Mouse (Mus musculus) limb, embryonic 12.5 days (tissue): ENCODE results near the gene Golm1. TPM values are rescaled to one million over a fixed set of nuclear protein-coding genes. Genes with fewer than 3 reads are reported as not detected.

Experiments used
- ATAC-seq: fragments of 200-750 bp; cut with Nextera tagmentation; 2 replicates; pipeline ENCODE4 v1.8.0; 2017; ENCODE audit warnings: low read depth, moderate TSS enrichment; ENCODE audit not compliant: insufficient number of reproducible peaks, insufficient read depth, low FRiP score, low TSS enrichment
- H3K27ac ChIP-seq: fragments of 300-500 bp; sonication (generic); 2 replicates; pipeline ENCODE4 v1.5.1; 2016; ENCODE audit warnings: mild to moderate bottlenecking, moderate library complexity
- H3K27me3 ChIP-seq: fragments of 300-500 bp; sonication (generic); 2 replicates; pipeline ENCODE4 v1.6.1; 2016; ENCODE audit warnings: mild to moderate bottlenecking, moderate library complexity
- H3K36me3 ChIP-seq: fragments of 300-500 bp; sonication (generic); 2 replicates; pipeline ENCODE4 v1.6.1; 2016; ENCODE audit warnings: mild to moderate bottlenecking, moderate library complexity
- H3K4me1 ChIP-seq: fragments of 300-500 bp; sonication (generic); replicated peaks from 2 replicates; pipeline ENCODE4 v1.6.1; 2016
- H3K4me2 ChIP-seq: fragments of 300-500 bp; sonication (generic); 2 replicates; pipeline ENCODE4 v1.6.1; 2016; ENCODE audit warnings: mild to moderate bottlenecking, moderate library complexity
- H3K4me3 ChIP-seq: fragments of 300-500 bp; sonication (generic); replicated peaks from 2 replicates; pipeline ENCODE4 v1.5.1; 2016; ENCODE audit warnings: mild to moderate bottlenecking
- H3K9ac ChIP-seq: fragments of 300-500 bp; sonication (generic); replicated peaks from 2 replicates; pipeline ENCODE4 v1.6.1; 2016; ENCODE audit warnings: mild to moderate bottlenecking, moderate library complexity
- H3K9me3 ChIP-seq: fragments of 300-500 bp; sonication (generic); 2 replicates; pipeline ENCODE4 v1.6.1; 2016; ENCODE audit warnings: mild to moderate bottlenecking, moderate library complexity
- WGBS: fragments of 180-500 bp; shearing (Covaris S2); methylation state at CpG from one replicate; pipeline ENCODE4 v1.1.7; 2016; 5-methylcytosine and 5-hydroxymethylcytosine counted together
- polyA plus RNA-seq: library from polyadenylated mRNA; unstranded; fragments of >200 nt; fragmentation: Nextera tagmentation; extraction: Ambion mirVana; gene quantifications from 2 replicates; pipeline ENCODE4 v1.2.1, GENCODE M21; 2016

Gene Golm1
- polyA plus RNA-seq, 1 experiment from 2014 or later: 59.9 TPM

DNA sequence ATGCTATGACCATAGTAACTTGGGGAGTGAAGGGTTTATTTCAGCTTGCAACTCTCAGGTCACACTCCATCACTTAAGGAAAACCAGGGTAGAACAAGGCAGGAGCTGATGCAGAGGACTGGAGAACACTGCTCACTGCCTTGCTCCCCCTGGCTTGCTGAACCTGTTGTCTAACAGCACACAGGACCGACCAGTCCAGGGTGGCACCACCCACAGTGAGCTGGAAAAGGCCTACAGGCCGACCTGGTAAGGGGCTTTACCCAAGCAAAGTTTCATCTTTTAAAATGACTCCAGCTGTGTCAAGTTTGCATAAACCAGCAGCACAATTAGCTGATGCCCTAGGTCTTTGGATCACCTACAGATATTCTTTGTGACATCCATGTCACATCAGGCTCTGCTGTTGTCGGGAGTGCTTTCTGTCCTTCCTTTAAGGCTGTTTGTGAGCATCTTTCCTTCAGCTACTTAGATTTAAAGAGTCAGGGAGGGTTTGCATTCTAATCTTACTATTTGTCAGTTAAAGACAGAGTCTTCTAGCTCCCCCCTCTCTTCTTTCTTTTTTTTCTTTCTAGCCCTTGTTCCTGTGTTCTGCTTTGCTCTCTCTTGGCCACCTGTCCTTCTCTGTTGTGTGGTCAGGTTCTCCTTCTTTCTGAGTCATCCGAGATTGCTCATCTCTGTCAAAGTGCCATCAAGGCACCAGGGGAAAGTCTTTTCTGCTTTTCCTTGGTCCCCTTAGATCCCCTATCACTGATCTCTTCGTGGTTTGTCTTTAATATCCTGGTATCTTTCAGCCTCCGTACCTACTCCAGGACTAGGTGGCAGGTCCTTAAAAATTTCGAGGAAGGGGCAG is 53.7 kb downstream of the Golm1 start:
- H3K27me3 ChIP-seq: no peaks in the 10 kb centered on the region
- H3K4me1 ChIP-seq: no peaks in the 10 kb centered on the region
- no peak overlapping the region for H3K4me2 ChIP-seq
- WGBS: 84% methylated on average over 7 of the region's 7 CpGs
- ATAC-seq: no peak
- no peak overlapping the region for H3K27ac ChIP-seq
- no peak overlapping the region for H3K4me3 ChIP-seq
- peaks cover 90% of the 10 kb centered on the region for H3K36me3 ChIP-seq
- no peaks in the 10 kb centered on the region for H3K9me3 ChIP-seq
- no peak overlapping the region for H3K9ac ChIP-seq

DNA sequence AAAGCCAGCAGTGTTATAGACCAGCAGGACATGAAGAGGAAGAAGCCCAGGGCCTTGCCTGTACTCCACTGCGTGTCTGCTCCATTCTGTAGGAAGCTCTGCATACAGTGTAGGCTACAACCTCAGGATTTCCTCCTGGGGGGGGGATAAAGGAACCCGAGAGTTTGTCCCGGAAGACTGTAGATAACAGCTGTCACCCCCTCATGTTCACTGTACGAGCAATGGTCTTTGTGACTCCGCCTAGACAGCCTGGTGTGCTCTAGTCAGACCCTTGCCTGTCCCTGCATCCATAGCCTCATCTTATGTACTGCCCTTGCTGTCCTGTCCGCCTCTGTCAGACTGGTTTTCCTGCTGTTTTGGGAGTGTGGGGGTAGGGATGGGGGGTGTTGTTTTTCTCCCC is 57.1 kb downstream of the Golm1 start:
- Histone ChIP-seq H3K9ac (no peak overlapping the region), H3K4me3 (no peak overlapping the region), H3K36me3 (peaks cover 80% of the 10 kb centered on the region), H3K9me3 (no peaks in the 10 kb centered on the region), H3K4me2 (no peak overlapping the region), H3K27me3 (no peaks in the 10 kb centered on the region), H3K27ac (no peak overlapping the region), H3K4me1 (no peaks in the 10 kb centered on the region)
- ATAC-seq: no peak
- 88% methylated on average over 6 of the region's 6 CpGs for WGBS

DNA sequence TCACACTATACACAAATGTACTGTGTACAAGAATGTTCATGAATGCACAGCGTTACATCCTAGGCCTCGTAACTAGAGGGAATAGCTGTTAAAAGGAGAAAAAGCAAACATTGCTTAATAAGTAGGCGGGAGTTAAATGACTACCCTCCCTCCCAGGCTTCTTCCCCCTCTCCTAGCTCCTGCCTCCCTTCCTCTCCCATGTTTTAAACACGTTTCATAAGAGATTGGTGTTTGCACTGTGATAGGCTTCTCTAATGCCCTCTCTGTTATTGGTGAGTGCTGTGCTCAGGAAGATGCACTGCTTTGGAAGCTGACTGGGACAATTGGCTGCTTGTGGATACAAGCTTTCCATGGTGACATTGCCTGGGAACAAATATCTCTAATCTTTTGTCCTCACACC is 60.1 kb downstream of the Golm1 start:
- H3K27ac ChIP-seq: no peak overlapping the region
- H3K36me3 ChIP-seq: peaks cover 80% of the 10 kb centered on the region
- no peaks in the 10 kb centered on the region for H3K9me3 ChIP-seq
- ATAC-seq: no peak
- H3K27me3 ChIP-seq: no peaks in the 10 kb centered on the region
- H3K4me3 ChIP-seq: no peak overlapping the region
- WGBS: 94% methylated on average over 4 of the region's 4 CpGs
- no peak overlapping the region for H3K9ac ChIP-seq
- no peak overlapping the region for H3K4me2 ChIP-seq
- H3K4me1 ChIP-seq: no peaks in the 10 kb centered on the region

DNA sequence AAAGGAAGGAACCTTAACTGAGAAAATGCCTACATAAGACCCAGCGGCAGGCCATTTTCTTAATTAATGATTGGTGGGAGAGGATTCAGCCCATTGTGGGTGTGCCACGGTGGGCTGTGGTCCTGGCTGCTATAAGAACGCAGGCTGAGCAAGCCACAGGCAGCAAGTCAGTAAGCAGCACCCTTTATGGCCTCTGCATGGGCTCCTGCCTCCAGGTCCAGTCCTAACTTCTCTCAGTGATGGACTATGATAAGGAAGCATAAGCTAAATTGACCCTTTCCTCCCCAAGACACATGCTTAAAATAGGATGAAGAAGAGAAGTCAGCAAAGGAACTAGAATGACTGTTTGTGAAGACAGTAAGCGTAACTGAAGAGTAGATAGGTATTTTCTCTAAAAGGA is 60.5 kb downstream of the Golm1 start:
- H3K9ac ChIP-seq: no peak overlapping the region

DNA sequence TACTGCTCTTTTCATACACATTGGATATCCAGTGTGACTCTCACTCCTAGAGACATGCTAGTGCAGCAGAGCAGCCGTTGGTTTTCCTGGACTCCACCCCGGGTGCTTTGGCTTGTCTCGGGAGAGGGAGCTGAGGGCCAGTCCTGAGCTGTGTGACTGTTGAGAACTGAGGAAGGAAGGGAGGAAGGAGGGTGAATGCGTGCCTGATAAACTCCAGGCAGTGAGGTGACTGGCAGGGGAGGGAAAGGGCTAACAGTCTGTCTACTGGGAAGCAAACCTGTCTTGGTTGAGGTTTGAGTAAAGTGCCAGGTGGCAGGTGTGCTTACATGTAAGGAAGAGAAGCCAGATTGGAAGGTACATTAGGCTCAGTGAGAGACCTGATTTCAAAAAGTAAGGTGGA is 61.7 kb downstream of the Golm1 start:
- ATAC-seq: no peak
- 86% methylated on average over 4 of the region's 4 CpGs for WGBS
- no peak overlapping the region for H3K9ac ChIP-seq
- no peaks in the 10 kb centered on the region for H3K4me1 ChIP-seq
- no peak overlapping the region for H3K4me3 ChIP-seq
- no peaks in the 10 kb centered on the region for H3K9me3 ChIP-seq
- no peak overlapping the region for H3K27ac ChIP-seq
- no peak overlapping the region for H3K4me2 ChIP-seq
- H3K36me3 ChIP-seq: peaks cover 82% of the 10 kb centered on the region
- H3K27me3 ChIP-seq: no peaks in the 10 kb centered on the region

More for the DNA sequence above, 60.5 kb downstream of the Golm1 start:
- H3K4me1 ChIP-seq: no peaks in the 10 kb centered on the region
- H3K4me3 ChIP-seq: no peak overlapping the region
- H3K4me2 ChIP-seq: no peak overlapping the region
- no peak for ATAC-seq
- 91% methylated on average over 4 of the region's 4 CpGs for WGBS
- H3K27me3 ChIP-seq: no peaks in the 10 kb centered on the region
- peaks cover 80% of the 10 kb centered on the region for H3K36me3 ChIP-seq
- H3K27ac ChIP-seq: no peak overlapping the region
- H3K9me3 ChIP-seq: no peaks in the 10 kb centered on the region

DNA sequence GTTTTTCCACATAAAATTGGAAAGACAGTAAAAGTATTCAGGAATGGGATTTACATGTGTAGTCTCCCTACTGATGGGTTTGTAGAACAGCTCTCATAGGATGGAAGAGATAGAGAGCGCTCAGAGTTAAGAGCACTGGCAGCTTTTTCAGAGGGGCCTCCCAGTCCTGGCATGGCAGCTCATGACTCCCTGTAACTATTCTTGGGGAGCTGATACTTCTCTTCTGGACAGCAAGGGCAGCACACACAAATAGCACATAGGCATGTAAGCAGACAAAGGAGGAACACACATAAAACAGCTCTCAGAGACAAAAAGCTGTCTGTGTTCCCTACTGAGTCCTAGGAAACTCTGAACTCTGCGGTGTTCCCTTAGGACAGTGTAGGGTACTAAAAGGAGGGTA is 65.2 kb downstream of the Golm1 start:
- H3K9me3 ChIP-seq: no peaks in the 10 kb centered on the region
- H3K36me3 ChIP-seq: peaks cover 92% of the 10 kb centered on the region
- no peaks in the 10 kb centered on the region for H3K27me3 ChIP-seq
- no peak overlapping the region for H3K4me3 ChIP-seq
- ATAC-seq: no peak
- no peak overlapping the region for H3K9ac ChIP-seq
- H3K4me2 ChIP-seq: no peak overlapping the region
- 92% methylated on average over 2 of the region's 2 CpGs for WGBS
- no peak overlapping the region for H3K27ac ChIP-seq
- no peaks in the 10 kb centered on the region for H3K4me1 ChIP-seq

DNA sequence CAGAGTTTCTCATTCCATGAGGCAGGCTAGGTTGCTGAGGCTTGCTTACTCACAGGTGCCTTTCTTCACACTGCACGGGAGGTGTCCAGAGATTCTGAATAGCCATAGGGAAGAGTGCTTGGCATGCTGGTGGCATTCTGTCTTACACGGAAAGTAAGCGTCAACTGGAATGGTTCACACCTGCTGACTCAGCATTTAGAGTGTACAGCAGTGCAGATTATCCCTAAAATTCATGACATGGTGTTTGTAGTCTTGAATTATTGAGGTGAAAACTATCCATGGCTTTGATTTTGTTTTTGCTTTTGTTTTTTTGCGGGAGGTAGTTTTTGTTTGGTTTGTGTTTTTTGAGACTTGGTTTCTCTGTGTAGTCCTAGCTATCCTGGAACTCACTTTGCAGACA is 65.7 kb downstream of the Golm1 start:
- Histone ChIP-seq H3K27ac (no peak overlapping the region), H3K4me1 (no peaks in the 10 kb centered on the region), H3K9ac (no peak overlapping the region), H3K9me3 (no peaks in the 10 kb centered on the region), H3K4me3 (no peak overlapping the region), H3K27me3 (no peaks in the 10 kb centered on the region), H3K4me2 (no peak overlapping the region), H3K36me3 (peaks cover 92% of the 10 kb centered on the region)
- ATAC-seq: no peak
- WGBS: 92% methylated on average over 4 of the region's 4 CpGs

DNA sequence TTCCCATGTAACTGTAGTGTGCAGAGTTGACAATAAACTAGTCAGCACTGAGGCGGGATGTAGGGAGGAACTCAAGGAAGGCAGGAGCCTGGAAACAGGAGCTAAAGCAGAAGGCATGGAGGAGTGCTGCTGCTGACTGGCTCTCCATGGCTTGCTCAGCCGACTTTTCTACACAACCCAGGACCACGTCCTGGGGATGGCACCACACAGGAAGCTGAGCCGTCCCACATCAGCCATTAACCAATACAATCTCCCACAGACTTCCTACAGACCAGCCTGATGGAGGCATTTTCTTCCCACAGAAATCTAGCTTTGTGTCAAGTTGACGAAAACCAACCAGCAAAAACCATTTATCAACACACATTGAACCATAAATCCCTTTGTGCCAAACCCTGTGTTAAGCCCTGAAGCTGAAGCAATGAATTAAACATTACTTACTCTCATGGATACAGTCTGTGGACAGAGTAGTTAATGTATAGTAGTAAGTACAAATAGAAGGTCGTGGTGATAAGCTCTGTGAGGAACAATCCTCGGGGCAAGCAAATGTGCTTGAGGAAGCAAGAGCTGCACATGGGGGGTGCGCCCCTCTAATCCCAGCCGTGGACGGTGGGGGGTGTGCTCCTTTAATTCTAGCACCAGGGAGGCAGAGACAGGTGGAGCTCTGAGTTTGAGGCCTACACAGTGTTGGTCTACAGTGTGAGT is 70.2 kb downstream of the Golm1 start:
- peaks cover 94% of the 10 kb centered on the region for H3K36me3 ChIP-seq
- H3K9ac ChIP-seq: no peak overlapping the region
- H3K4me3 ChIP-seq: no peak overlapping the region
- no peaks in the 10 kb centered on the region for H3K4me1 ChIP-seq
- no peak overlapping the region for H3K27ac ChIP-seq
- H3K27me3 ChIP-seq: no peaks in the 10 kb centered on the region
- no peak overlapping the region for H3K4me2 ChIP-seq
- ATAC-seq: no peak
- H3K9me3 ChIP-seq: no peaks in the 10 kb centered on the region
- 86% methylated on average over 10 of the region's 10 CpGs for WGBS

DNA sequence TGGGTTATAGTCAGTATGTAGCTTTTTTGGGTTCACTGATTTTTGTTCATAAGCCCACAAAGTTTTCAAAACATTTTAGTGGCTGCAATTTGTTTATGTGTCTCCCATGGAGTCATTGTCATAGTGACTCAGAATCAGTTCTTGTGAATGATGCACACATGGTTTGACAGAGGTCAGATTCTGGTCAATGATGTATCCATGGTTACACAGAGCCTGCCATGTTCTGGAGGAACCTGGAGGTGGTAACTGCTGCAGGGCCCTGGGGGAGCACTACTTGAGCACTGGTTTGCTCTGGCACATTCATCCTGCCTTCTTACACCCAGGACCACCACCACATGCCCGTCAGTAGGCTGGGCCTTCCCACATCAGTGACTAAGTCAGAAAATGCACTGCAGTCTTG is 71.1 kb downstream of the Golm1 start:
- Histone ChIP-seq H3K27me3 (no peaks in the 10 kb centered on the region), H3K4me2 (no peak overlapping the region), H3K27ac (no peak overlapping the region), H3K4me1 (no peaks in the 10 kb centered on the region), H3K9me3 (no peaks in the 10 kb centered on the region), H3K4me3 (no peak overlapping the region), H3K36me3 (peaks cover 94% of the 10 kb centered on the region), H3K9ac (no peak overlapping the region)
- WGBS: 95% methylated on average over 1 of the region's 1 CpGs
- no peak for ATAC-seq

DNA sequence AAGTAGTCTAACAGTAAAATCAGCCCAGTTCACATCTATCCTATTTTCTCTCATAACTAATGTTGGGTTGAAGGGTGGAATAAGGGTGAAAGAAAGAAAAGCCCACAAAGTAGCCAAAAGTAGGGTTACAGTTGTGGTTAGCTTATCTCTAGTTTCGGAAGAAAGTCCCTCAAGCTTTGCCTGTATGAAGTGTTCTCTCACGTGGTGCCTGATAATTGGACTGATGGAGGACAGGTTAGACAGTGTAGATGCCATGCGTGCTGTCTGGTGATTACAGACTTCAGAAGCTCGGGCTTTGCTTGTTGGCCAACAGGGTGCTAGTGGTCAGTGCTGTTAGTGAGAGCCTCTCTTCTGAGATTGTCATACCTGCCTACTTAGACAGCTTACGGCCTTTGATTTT is 72.5 kb downstream of the Golm1 start:
- H3K27ac ChIP-seq: no peak overlapping the region
- no peak overlapping the region for H3K4me3 ChIP-seq
- H3K9ac ChIP-seq: no peak overlapping the region
- ATAC-seq: no peak
- WGBS: 93% methylated on average over 5 of the region's 5 CpGs
- H3K27me3 ChIP-seq: no peaks in the 10 kb centered on the region
- no peaks in the 10 kb centered on the region for H3K9me3 ChIP-seq
- H3K4me1 ChIP-seq: no peaks in the 10 kb centered on the region
- H3K36me3 ChIP-seq: peaks cover 88% of the 10 kb centered on the region
- H3K4me2 ChIP-seq: no peak overlapping the region

DNA sequence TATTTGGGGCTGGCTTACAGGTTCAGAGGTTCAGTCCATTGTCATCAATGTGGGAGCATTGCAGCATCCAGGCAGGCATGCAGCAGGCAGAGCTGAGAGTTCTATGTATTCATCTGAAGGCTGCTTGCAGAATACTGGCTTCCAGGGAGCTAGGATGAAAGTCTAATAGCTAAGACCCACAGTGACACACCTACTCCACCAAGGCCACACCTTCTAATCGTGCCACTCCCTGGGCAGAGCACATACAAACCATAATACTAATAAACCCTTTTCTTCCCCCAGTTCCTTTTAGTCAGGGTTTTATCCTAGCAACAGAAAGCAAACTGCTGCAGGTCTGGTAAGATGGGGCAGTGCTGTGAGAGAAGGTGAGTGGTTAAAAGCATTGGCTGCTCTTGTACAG is 83.0 kb downstream of the Golm1 start:
- no peak overlapping the region for H3K4me2 ChIP-seq
- no peak overlapping the region for H3K4me3 ChIP-seq
- H3K27ac ChIP-seq: no peak overlapping the region
- peaks cover 86% of the 10 kb centered on the region for H3K36me3 ChIP-seq
- H3K9ac ChIP-seq: no peak overlapping the region
- no peaks in the 10 kb centered on the region for H3K27me3 ChIP-seq
- no peak for ATAC-seq
- H3K4me1 ChIP-seq: peaks cover 2% of the 10 kb centered on the region; the same call in 1 of the 2 replicates
- no peaks in the 10 kb centered on the region for H3K9me3 ChIP-seq
- WGBS: 93% methylated on average over 1 of the region's 1 CpGs
